Mouse (Mus musculus) lung, postnatal 0 days (tissue): ENCODE measurements around the gene Zfp638.

Source experiments
- CTCF ChIP-seq: IDR thresholded peaks from 2 replicates; pipeline ENCODE4 v1.5.1; 2016; ENCODE audit warnings: antibody characterized with exemption, mild to moderate bottlenecking
- EP300 ChIP-seq: IDR thresholded peaks from 2 replicates; pipeline ENCODE4 v1.6.1; 2016; ENCODE audit warnings: antibody characterized with exemption, mild to moderate bottlenecking, control low read depth

GRCm38 (mm10) chr6:83840086-83840485 lies 26.8 kb upstream of the Zfp638 start:
- TF ChIP-seq CTCF (no peak), EP300 (no peak)
